Mouse (Mus musculus) adipose tissue, adult 10 weeks (tissue): ENCODE results near the gene Spast. TPM values are rescaled to one million over a fixed set of nuclear protein-coding genes. Genes with fewer than 3 reads are reported as not detected.

Experiments
- polyA plus RNA-seq: library from polyadenylated mRNA; stranded (reverse); fragments of 350-450 nt; fragmentation: Illumina TruSeq; extraction: RNeasy Lipid Tissue Mini Kit (QIAGEN cat#74804); gene quantifications from one replicate; pipeline ENCODE4 v1.2.3, GENCODE M21; 2014; ENCODE audit warnings: low read depth, low replicate concordance

Spast gene
- 17.1 TPM for polyA plus RNA-seq

DNA sequence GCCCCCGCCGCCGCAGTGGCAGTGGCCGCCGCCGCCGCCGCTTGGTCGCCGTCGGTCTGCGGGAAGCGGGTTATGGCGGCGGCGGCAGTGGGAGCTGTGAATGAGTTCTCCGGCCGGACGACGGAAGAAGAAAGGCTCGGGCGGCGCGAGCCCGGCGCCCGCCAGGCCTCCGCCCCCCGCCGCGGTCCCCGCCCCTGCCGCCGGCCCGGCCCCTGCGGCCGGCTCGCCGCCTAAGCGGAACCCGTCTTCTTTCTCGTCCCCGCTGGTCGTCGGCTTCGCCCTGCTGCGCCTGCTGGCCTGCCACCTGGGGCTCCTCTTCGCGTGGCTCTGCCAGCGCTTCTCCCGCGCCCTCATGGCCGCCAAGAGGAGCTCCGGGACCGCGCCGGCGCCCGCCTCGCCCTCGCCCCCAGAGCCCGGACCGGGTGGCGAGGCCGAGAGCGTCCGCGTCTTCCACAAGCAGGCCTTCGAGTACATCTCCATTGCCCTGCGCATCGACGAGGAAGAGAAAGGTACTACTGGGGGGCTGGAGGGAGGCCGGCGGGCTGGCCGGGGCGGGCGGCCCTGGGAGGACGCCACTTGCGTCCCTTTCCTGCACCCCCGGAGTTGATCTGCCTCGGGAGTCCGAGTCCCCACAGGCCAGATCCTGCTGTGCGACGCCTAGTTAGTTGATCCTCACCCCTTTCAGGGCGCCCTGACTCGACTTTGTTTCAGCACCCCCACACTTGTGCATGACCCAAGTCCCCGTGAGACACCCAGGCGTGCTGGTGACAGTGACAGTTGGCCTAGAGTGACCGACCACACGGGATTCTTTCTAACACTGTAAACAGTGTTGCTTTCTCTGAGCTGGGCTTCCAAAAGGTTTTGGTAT lies at the start of gene Spast:
Gene Spast, plus strand, starts transcription at position 51 of the 868 bp plus-strand sequence.

GRCm38 (mm10) chr17:74295026-74295970 lies 43.5 kb upstream of the Spast start, which contains the start of gene Memo1:
TSS of gene Memo1 (minus strand) at chr17:74295521.

DNA sequence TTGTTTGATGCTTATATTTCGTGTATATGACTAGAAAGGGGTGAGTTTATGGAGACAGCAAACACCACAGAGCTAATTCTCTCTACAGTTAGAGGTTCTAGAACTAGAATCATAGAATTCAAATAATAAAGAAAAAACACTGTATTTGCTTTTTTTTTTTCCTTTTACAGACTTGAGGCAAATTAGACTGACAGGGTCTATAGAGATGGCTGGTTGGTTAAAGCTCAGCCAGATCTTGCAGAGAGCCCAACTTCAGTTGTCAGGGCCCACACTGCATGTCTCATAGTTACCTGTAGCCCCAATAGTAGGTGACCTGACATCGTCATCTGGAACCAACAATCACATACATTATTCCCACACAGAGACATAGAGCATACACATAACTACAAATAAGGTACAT lies 14.9 kb upstream of the Spast start, which contains the start of gene Dpy30:
Gene Dpy30, minus strand, starts transcription at position 101 of the 400 bp plus-strand sequence.

DNA sequence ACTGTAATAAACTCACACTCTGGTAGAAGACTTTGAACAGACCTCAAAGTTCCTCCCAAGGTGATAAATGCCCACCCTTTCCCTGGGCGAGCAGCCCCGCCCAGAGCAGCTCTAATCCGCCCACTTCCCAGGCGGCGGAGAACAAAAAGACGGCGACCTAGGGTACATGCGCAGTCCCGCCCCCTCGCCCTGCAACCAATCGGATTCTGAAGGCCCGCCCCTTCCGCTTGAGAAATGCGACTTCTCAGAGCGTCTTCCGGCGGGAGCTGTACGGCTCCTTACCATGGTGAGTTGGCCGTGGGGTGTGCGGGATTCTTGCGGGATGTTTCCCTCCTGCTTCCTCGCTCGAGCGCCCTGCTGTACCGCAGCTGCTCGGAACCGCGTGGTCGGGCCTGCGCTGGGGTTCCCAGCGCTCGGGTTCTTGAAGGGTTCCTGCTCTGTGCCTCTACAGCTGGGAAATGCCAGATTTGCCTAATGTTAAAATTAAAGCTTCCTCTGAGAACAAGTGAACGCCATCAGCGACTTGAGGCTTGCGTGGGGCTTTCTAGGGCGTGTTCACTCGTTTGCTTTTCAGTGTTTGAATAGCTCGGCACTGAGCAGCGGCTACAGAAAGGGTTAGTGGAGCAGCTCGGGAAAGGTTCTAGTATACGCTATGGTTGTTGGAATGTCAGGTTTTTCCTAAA lies 56.7 kb downstream of the Spast start, which contains the start of gene Slc30a6:
Gene Slc30a6, plus strand, starts transcription at position 226 of the 683 bp plus-strand sequence.

Other genes starting within 250 kb of the Spast start
- 34.9 TPM for gene Memo1, start 43.5 kb upstream of the Spast start, polyA plus RNA-seq
- gene Dpy30, start 15.0 kb upstream of the Spast start, polyA plus RNA-seq, result 94.9 TPM
- gene Slc30a6, start 56.6 kb downstream of the Spast start, polyA plus RNA-seq, result 14.2 TPM
- gene Nlrc4, start 120.2 kb downstream of the Spast start, polyA plus RNA-seq, result 0.71 TPM
- gene Yipf4, start 150.5 kb downstream of the Spast start, polyA plus RNA-seq, result 80.8 TPM
- 47.7 TPM for gene Birc6, start 189.3 kb downstream of the Spast start, polyA plus RNA-seq